Mouse (Mus musculus) kidney, postnatal 25 days (tissue): ENCODE data around the gene Vmn1r14.
"Not testable (repeated sequence)": the region's sequence is repeated elsewhere in the genome, so short reads cannot be mapped to it uniquely, and the experiment has no call there.

ENCODE experiments used
- DNase-seq, 2 experiments: peaks; one replicate each; pipeline ENCODE4 v3.0.0; 2021; ENCODE audit warnings: mixed read lengths in 2 of 2

Vmn1r14 gene

DNA sequence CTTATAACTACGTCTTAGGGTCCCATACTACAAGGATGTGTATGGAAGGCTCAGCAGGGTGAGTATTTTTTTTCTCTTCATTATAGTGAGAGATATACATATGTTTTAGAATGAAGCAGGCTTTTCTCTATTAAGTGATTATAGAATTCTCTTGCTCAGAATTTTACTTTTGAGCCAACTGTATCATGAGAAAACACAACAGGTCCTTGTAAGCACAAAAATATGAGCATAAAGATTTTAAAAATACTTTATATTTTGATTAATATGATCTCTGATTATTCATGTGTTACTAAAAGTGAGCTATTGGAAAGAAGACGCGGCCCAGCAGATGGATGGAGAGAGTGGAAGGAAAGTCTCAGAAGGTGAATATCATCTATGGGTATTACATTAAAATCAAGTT is at the start of gene Vmn1r14:
Vmn1r14 (plus strand) TSS at position 301 of the 400 bp plus-strand sequence.
- DNase-seq = no peak

DNA sequence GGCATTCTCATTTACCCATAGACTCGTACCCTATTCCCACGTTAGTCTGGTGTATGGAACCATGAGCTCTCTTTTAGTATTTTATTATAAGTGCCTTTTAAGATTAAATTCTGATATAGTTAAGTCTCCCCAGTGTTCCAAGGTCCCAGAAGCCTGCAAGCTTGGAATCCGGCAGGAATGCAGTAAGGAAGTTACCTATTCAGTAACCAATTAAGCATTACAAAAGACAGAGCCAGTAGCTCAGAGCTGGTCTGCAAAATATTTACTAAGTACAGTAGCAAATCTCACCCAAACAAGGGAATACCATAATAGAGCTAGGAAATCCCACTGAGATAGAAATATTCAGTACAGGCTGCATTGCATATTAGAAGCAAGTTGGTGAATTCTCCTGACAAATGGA is 41.5 kb upstream of the Vmn1r14 start:
- peak; percentile 11 to 32 for DNase-seq

DNA sequence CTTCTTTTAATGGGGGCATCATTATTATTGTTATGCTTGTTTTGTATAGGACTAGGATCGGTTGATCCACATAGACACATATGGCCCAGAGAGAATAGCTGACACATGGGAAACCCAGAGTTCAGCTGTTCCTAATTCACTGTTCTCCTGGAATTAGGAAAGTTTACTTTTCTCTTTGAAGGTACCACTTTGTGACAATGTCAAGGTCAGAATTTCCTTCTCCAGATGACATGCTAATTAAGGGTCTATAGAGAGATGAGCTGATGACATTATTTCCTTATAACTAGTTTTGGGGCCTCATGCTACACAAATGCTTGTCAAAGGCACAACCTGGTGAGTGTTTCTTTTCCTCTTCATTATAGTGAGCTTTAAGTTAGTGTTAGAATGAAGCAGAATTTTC is 28.5 kb upstream of the Vmn1r14 start, which contains the start of gene Vmn1r13:
Vmn1r13 (plus strand) TSS at position 301 of the 400 bp plus-strand sequence.
- not testable (repeated sequence) for DNase-seq

DNA sequence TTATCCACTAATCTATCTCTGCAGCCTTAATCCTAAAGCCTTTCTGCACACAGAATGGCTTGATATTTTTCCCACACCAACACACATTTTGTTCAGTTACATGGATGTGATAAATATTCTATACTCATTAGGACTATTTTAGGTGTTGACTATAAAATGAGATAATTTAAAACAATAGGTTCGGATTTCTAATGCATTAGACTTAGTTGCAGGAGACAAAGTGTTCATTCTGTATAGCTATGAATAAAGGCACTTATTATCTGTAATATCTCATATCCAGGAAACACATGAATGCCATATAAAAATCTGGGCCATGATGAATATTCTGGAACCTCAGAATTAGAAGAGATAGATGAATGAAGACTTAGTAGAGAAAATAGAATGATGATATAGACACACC is 26.2 kb downstream of the Vmn1r14 start, which contains the start of gene Vmn1r15:
Vmn1r15 (plus strand) TSS at position 301 of the 400 bp plus-strand sequence.
- DNase-seq = no peak

DNA sequence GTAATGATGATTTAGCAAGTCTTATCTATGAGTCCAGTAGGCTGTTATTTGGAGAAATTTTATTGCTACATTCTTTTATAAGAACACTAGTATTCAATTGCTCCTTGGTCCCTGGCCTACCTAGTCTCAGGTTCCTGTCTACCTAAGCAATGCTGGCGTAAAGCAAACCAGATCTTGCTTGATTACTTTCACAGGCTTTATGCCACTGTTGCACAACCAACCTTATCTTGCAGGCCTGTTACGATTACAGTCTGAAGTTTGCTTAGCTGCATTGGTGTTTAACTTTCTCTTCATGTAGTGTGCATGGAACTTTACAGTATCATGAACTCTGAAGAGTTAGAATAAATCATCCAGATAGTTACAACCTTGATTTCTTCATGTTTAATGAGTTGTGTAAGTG is 29.5 kb downstream of the Vmn1r14 start:
- no peak for DNase-seq

DNA sequence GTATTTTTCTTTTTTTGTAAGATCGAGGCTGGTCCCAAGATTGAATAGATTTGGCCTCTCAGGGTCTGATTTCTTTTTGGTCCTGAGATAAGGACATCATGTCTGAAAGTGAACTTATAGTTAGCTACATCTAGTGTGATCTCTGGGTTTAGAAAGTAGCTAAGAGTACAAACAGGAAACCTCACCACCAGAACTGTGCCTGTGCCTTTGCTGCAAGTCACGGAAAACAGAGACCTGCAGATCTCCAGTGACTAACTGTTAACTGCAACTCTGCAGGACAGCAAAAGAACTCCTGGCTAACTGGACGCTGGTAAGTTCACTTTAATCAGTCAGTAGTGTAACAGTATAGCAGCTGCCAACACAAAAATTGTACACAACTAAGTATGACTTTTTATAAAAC is 40.4 kb downstream of the Vmn1r14 start:
- DNase-seq = no peak

DNA sequence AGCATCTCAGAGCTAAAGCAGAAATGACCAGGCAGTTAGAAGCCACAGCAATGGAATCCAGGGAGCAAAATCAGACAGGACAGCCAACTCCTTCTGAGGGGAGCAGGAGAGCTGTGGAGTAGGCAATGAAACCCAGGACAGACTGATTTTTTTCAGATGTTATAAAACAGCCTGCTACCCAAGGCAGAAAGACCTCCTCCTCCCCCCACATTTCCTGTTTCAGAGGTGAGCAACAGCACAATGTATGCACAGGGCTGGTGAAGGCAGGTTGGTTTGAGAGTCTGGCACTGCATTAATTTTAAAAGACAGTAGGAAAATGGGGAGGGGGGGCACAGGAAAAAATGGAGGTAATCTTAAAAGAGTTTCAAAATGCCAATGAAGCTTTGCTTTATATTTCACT is 41.0 kb downstream of the Vmn1r14 start:
- no peak for DNase-seq

DNA sequence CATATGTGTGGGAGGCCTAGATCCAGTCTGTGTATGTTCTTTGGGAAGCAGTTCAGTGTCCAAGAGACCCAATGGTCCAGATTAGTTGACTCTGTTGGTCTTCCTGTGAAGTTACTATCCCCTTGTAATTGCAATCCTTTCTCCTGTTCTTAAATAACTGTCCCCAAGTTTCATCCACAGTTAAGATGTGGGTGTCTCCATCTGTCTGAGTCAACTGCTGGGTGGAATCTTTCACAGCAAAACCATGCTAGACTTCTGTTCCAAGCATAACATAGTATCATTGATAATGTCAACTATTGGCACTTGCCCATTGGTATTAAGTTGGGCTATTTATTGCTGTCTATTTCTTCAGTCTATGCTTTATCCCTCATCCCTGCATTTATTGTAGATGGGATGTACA is 47.5 kb downstream of the Vmn1r14 start:
- DNase-seq = no peak
